Mouse (Mus musculus) G1E (cell line): ENCODE results near the gene Acrbp. TPM values are rescaled to one million over a fixed set of nuclear protein-coding genes. Genes with fewer than 3 reads are reported as not detected.
A peak's percentile ranks its signal among the peaks of the same experiment; 100 is the strongest.
"Not testable (repeated sequence)": the region's sequence is repeated elsewhere in the genome, so short reads cannot be mapped to it uniquely, and the experiment has no call there.

Experiments
- ATAC-seq: 2 replicates; pipeline ENCODE4 v1.8.0; 2016; ENCODE audit warnings: mild to moderate bottlenecking; ENCODE audit not compliant: insufficient number of reproducible peaks, poor library complexity, low FRiP score, severe bottlenecking; ENCODE audit errors: extremely low read depth
- DNase-seq: peaks from one replicate; pipeline ENCODE4 v3.0.0; 2012; ENCODE audit warnings: low spot score
- H3K27me3 ChIP-seq: 2 replicates; pipeline ENCODE4 v1.6.1; 2012; ENCODE audit warnings: mild to moderate bottlenecking, low read length, inconsistent platforms; ENCODE audit not compliant: insufficient read depth
- H3K36me3 ChIP-seq: replicated peaks from 2 replicates; pipeline ENCODE3; 2012; ENCODE audit warnings: mild to moderate bottlenecking, inconsistent platforms
- H3K4me1 ChIP-seq: 2 replicates; pipeline ENCODE4 v1.6.1; 2012; ENCODE audit warnings: low read depth, low read length, inconsistent platforms, mixed read lengths; ENCODE audit not compliant: insufficient read depth
- H3K4me3 ChIP-seq: 2 replicates; pipeline ENCODE4 v1.5.1; 2012; ENCODE audit warnings: low read depth, mild to moderate bottlenecking, inconsistent platforms, low read length, moderate library complexity, mixed read lengths
- H3K9me3 ChIP-seq: replicated peaks from 2 replicates; pipeline ENCODE4 v1.6.1; 2012; ENCODE audit warnings: inconsistent platforms
- CTCF ChIP-seq: IDR thresholded peaks from 2 replicates; pipeline ENCODE4 v1.5.1; 2012; ENCODE audit warnings: low read depth, low read length, inconsistent platforms, mixed read lengths
- GATA1 ChIP-seq: IDR thresholded peaks from 2 replicates; pipeline ENCODE4 v1.6.1; 2012; ENCODE audit warnings: borderline replicate concordance, low read length, inconsistent platforms, mixed read lengths
- GATA2 ChIP-seq: IDR thresholded peaks from 2 replicates; pipeline ENCODE4 v1.6.1; 2012; ENCODE audit warnings: low read depth, low read length, inconsistent platforms, borderline replicate concordance
- POLR2AphosphoS5 ChIP-seq: IDR thresholded peaks from 2 replicates; pipeline ENCODE4 v1.6.1; 2012; ENCODE audit warnings: low read depth, low read length, inconsistent platforms; ENCODE audit not compliant: insufficient replicate concordance
- TAL1 ChIP-seq: conservative IDR thresholded peaks from 2 replicates; pipeline ENCODE4 v1.6.1; 2012; ENCODE audit warnings: low read depth, low read length, inconsistent platforms, mixed read lengths
- polyA plus RNA-seq: library from polyadenylated mRNA; stranded (reverse); fragments of >175 nt; gene quantifications from 2 replicates; pipeline ENCODE4 v1.2.3, GENCODE M21; 2012
- total RNA-seq, 2 experiments: library from RNA; stranded (forward) in 1 of 2; stranded (reverse) in 1 of 2; fragments of 200-1000 nt in 1 of 2; fragments of >200 nt in 1 of 2; fragmentation: Nextera tagmentation in 1 of 2; gene quantifications; 2 replicates each; pipeline ENCODE4 v1.2.3; 2014 to 2017

Acrbp gene
- total and polyA plus RNA-seq, 3 experiments, result 4.7 to 16.1 (median 9.4) TPM

GRCm38 (mm10) chr6:125009181-125010073, 40.1 kb upstream of the Acrbp start:
- DNase-seq, result peak; percentile 81
- no peak for TF ChIP-seq CTCF
- TF ChIP-seq TAL1, result no peak
- TF ChIP-seq POLR2AphosphoS5, result no peak
- TF ChIP-seq GATA2, result no peak
- TF ChIP-seq GATA1, result no peak
- peak; percentile 62 for ATAC-seq
- Histone ChIP-seq H3K27me3 (peaks cover under 1% of the 10 kb centered on the region; the same call in 1 of the 2 replicates), H3K36me3 (peaks cover 46% of the 10 kb centered on the region), H3K4me1 (peaks cover 40% of the 10 kb centered on the region), H3K9me3 (no peaks in the 10 kb centered on the region), H3K4me3 (peak overlapping the region; percentile 83)

- Histone ChIP-seq H3K27me3 (no peaks in the 10 kb centered on the region), H3K4me1 (peaks cover 8% of the 10 kb centered on the region), H3K36me3 (peaks cover 91% of the 10 kb centered on the region), H3K4me3 (no peak overlapping the region), H3K9me3 (no peaks in the 10 kb centered on the region)
- no peak for TF ChIP-seq GATA1
- no peak for TF ChIP-seq POLR2AphosphoS5
- TF ChIP-seq TAL1, result no peak
- TF ChIP-seq CTCF, result no peak
- no peak for TF ChIP-seq GATA2
- no peak for DNase-seq
- no peak for ATAC-seq
These were observed 31.8 kb upstream of the Acrbp start for GRCm38 (mm10) chr6:125017682-125018081.

GRCm38 (mm10) chr6:125030532-125030931, 19.0 kb upstream of the Acrbp start:
- ATAC-seq, H3K4me1 ChIP-seq, H3K9me3 ChIP-seq, DNase-seq, H3K27me3 ChIP-seq, H3K4me3 ChIP-seq: not testable (repeated sequence)
- H3K36me3 ChIP-seq, result peaks cover 97% of the 10 kb centered on the region
- peak; percentile 93 for TF ChIP-seq CTCF

- no peak for DNase-seq
- peaks cover 96% of the 10 kb centered on the region for H3K36me3 ChIP-seq
- ATAC-seq, result no peak
- no peaks in the 10 kb centered on the region for H3K27me3 ChIP-seq
- H3K9me3 ChIP-seq, result no peaks in the 10 kb centered on the region
- no peaks in the 10 kb centered on the region; the same call in 1 of the 2 replicates for H3K4me1 ChIP-seq
- TF ChIP-seq TAL1 (no peak), CTCF (no peak), GATA1 (no peak), GATA2 (no peak), POLR2AphosphoS5 (no peak)
- H3K4me3 ChIP-seq, result no peak overlapping the region
These were observed 17.9 kb upstream of the Acrbp start for GRCm38 (mm10) chr6:125031604-125032003.

DNA sequence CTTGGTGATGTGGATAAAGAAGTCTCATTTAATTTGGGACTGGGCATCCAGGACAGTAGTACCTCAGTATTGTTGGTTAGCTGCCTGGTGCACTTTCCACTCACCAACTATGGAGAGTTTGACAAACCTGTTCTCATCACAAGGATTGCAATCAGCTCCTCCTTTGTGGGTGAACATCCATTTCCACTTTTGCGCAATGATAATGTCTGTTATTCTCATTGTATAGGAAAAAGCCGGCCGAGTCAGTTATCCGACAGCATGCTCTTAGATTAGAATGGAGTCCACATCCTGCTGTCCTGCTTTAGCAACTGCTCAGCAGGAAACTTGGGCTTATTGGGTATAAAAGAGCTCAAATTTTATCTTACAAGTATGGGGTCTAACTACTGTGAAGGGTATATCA, 10.8 kb upstream of the Acrbp start:
- no peak for TF ChIP-seq GATA1
- DNase-seq (no peak), ATAC-seq (no peak)
- Histone ChIP-seq H3K4me1 (peaks cover 27% of the 10 kb centered on the region), H3K27me3 (no peaks in the 10 kb centered on the region), H3K9me3 (no peaks in the 10 kb centered on the region), H3K4me3 (no peak overlapping the region; the same call in 1 of the 2 replicates), H3K36me3 (peaks cover 65% of the 10 kb centered on the region)

- ATAC-seq, result no peak
- peaks cover 65% of the 10 kb centered on the region for H3K36me3 ChIP-seq
- DNase-seq, result no peak
These were observed 10.4 kb upstream of the Acrbp start for GRCm38 (mm10) chr6:125039131-125039530.

More at GRCm38 (mm10) chr6:125039131-125039530, 10.4 kb upstream of the Acrbp start:
- no peak for TF ChIP-seq TAL1
- TF ChIP-seq GATA1, result no peak
- TF ChIP-seq GATA2, result no peak
- TF ChIP-seq CTCF, result no peak
- TF ChIP-seq POLR2AphosphoS5, result no peak
- H3K9me3 ChIP-seq, result no peaks in the 10 kb centered on the region
- peak overlapping the region; percentile 55; the same call in 1 of the 2 replicates for H3K4me3 ChIP-seq
- peaks cover 27% of the 10 kb centered on the region for H3K4me1 ChIP-seq
- H3K27me3 ChIP-seq, result no peaks in the 10 kb centered on the region
